Mouse (Mus musculus) mouse embryonic stem cell (cell line): ENCODE results near the gene Nomo1.

ENCODE experiments used
- in situ Hi-C, 2 experiments: fragments of 300-500 bp; cut with MboI; formaldehyde crosslinking; loops; 1 replicate in 1 of 2; 3 replicates in 1 of 2; pipeline ENCODE4 v1.14.3; 2019 to 2020; ENCODE audit warnings: low sequenced_read_pairs in 2 of 2, low pct_unique_long_range_greater_than_20kb in 1 of 2, mixed read lengths in 1 of 2; ENCODE audit not compliant: unreplicated experiment in 1 of 2

The Nomo1 gene

DNA sequence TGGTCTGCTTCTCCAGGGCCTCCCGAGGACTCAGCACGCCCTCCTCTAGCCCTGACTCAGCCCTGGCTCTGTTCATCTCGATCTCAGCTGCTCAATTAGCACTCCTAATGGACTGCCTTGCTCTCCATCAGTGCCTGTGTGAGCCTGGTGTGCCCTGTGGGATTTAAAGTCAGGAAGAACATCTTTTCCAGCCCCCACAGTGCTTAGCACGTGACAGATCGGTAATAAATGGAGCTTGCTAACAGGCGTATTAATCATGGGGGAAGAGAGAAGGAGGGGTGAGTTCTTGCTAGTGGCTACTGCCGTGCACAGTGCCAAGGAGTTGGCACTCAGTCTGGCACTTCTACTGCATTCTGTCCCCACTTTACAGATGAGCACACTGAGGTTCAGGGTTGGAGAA lies 94.7 kb downstream of the Nomo1 start:
- in situ Hi-C loops = no loop called here

GRCm38 (mm10) chr7:46129463-46130179 lies 96.1 kb downstream of the Nomo1 start:
- in situ Hi-C loops = no loop called here

DNA sequence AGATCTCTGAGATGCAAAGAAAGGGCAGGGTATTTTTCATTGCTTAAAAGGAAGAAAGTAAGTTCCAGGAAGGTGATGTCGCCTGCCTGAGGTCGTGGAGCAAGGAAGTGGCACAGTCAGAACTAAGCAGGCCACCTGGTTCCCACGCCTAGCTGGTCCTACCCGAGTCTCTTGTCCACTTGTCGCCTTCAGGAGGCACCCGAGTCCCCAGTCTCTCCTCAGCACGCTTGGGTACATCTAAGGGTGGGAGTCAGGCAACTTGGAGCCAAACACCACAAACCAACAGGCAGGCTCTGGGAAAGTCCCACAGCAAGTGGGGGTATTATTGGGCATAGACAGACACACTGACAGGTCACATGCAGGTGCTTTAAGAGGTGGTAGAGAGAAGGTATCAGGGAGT lies 97.2 kb downstream of the Nomo1 start:
- in situ Hi-C loops = no loop called here

DNA sequence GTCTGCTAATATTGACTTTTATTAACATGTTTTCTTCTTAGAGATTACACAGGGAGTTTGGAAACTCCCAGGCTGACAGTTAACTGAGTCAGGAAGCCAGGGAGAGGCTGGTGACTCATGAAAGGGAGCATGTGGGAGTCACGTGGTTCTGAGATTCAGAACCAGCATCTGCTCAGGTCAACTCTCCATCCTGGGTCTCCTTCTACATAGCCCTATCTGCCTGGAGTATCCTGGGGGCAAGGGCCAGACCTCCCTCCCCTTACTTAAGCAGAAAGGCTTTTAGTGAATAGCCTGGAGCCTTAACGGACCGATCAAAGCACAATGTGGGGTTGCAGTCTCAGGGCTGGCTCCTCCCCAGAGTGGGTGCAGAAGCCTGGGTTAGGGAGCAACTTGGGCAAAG lies 97.8 kb downstream of the Nomo1 start:
- in situ Hi-C loops = no loop called here

DNA sequence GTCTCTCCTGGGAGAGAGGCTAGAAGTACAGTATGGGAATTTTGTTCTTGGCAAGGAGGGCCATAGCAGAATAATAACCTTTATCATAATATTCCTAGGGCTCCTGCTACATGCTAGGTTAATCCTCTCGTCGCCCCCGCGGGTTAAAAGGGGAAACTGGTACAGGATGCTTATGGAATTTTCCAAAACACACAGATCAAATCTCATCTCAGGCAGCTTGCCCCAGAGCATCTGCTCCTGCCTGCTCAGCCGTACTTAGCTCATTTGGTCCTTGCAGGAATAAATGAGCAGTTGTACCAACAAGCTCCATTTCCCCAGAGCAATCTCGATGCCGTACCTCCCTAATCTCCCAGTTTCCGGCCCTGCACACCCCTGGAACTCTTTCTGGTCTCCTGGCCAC lies 98.3 kb downstream of the Nomo1 start:
- in situ Hi-C loops = no loop called here

- in situ Hi-C loops = no loop called here
These were observed 98.7 kb downstream of the Nomo1 start for GRCm38 (mm10) chr7:46132229-46132628.
